Mouse (Mus musculus): ENCODE measurements at regions not wholly inside any gene's neighbourhood (a gene's known extent, or its start where the extent isn't known, plus 50 kb on each side); places are given as distances from the start of the nearest gene placed in this dataset.

DNA sequence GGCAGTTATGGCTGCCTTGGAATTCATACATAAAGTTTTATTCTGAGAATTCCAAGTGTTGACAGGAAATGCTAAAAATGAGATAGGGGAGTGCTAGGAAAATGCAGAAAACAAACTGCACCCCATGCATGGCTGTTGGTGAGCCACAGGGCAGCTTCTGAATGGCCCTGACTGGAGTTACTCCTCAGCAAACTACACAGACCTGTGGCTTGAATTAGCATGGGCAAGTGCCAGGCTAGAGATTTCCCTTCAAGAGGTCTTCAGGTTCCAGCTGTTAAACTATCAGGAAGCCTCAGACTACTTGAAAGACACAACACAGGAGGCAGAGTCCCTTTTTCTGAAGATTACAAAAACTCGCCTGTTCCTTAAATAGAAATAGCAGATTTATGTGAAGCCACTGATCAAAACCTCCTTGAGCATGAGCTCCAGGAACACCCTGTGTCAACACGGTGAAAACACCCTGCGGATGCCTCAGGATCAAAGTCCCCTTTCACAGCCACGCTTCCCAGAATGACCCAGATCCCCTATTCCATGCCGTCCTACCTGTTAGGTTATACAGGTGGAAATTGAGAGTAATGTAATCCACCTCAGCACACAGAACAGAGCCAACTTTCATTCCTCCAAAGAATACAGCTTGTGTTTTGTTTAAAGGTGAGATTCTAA, 217.9 kb upstream of the Impg1 start:
- DNase-seq: no peak

- DNase-seq: no peak
Measured at GRCm38 (mm10) chr9:80681709-80682108, 216.4 kb upstream of the Impg1 start.

GRCm38 (mm10) chr9:80671483-80671882, 206.2 kb upstream of the Impg1 start:
- no peak for DNase-seq

GRCm38 (mm10) chr9:80668575-80669248, 203.4 kb upstream of the Impg1 start:
- DNase-seq: no peak

GRCm38 (mm10) chr9:80658755-80659154, 193.5 kb upstream of the Impg1 start:
- no peak for DNase-seq

GRCm38 (mm10) chr9:80615114-80615513, 149.8 kb upstream of the Impg1 start:
- no peak for DNase-seq

DNA sequence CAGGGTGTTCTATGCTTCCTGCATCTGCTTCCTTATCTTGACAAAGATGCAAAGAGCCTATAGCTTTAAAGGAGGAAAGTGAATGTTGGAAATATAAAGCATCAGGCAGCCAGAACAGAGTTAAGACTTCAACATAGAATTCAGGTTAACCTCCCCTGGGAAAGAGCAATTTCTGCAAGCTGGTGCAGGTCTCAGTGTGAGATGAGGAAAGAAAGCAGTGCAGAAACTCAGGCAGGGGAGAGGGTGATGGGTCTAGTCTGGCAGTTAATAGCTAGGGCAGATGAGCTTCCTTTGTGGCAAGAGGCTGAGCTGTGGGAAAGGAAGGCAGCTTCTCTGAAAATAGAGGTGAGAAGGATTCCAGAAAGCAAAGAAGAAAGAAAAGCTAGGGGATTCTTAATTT, 134.7 kb upstream of the Impg1 start:
- DNase-seq: no peak

DNA sequence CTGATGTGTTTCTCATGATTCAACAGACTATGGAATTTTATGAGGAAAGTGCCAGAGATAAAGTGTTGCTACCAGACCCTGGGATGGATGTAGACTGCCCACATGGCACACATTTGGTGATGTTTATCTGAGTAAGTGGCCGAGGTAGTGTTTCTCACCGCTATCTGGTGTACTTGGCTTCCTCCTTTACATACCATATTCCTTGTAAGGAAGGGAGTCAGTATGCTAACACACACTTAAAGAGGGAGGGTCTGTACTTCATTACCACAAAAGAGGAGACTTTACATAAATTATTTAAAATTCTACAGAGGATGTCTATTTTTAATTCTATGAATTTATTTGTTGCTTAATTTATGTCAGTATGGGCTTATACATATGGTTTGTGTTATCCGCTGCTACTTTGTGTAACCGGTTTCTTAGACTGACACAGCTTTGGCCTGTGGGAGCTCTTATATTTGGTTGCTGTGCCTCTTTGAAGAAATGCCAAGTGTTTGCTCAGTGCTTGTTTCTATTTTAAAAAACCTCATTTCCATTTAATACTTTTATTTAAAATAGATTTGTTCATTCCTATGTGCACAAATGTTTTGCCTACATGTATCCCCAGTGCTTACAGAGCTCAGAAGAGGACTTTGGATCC, 100.2 kb upstream of the Impg1 start:
- DNase-seq: no peak

- no peak for DNase-seq
Measured at GRCm38 (mm10) chr9:80563655-80564054, 98.4 kb upstream of the Impg1 start.

GRCm38 (mm10) chr9:80555531-80556067, 90.3 kb upstream of the Impg1 start:
- DNase-seq: no peak

Measured in kidney, adult 18-20 months (tissue).